Mouse (Mus musculus): ENCODE measurements around the gene Slc25a33. TPM values are rescaled to one million over a fixed set of nuclear protein-coding genes. Genes with fewer than 3 reads are reported as not detected.

Gene Slc25a33
- polyA plus RNA-seq, 1 experiment from 2014 or later, result 17.3 TPM

DNA sequence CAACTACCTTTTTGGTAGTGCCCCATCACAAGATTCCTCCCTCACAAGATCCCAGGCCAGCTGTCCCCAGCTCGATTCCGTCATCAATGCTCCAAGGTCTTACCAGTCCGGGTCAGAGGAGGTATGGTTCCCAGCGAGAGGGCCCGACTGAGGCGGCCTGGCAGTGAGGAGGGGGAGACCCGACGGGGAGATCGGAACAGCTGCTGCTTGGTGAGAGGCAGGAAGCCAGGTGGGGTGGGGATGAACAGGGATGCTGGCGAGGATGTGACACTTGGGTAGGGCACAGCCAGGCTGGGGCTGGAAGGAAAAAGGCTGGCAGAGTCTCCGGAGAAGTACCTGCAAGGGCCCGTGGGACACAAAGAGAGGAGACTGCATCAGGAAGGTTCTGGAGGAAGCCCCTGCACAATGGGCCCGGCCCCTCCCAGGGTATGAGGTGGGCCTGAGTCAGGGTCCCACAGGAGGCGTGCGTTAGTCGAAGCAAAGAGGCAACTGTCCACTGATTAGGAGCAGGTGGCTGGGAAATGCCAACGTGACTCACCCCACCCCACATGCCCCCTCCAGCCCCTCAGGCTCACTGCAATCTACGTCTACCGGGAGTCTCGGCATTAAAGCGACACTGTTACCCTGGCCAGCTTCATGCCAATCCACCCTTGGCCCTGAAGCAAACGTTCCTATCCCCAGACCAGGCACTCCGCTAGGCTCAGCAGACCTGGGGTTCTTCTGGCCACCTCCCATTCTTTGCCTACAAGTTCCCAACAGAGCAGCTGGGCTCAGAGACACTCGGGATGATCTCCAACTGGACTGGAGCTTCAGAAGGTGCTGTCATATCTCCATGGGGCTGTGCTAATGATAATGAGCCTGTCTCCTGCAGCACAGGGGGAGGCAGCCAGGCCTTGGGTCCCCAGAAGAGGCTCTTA is 51.7 kb downstream of the Slc25a33 start:
- H3K36me3 ChIP-seq, result peaks cover 100% of the 10 kb centered on the region
- no peak overlapping the region for H3K4me2 ChIP-seq
- H3K27me3 ChIP-seq (replicated peaks), result no peaks in the 10 kb centered on the region
- no peak for ATAC-seq
- H3K27ac ChIP-seq, result no peak overlapping the region
- 87% methylated on average over 24 of the region's 24 CpGs for WGBS (ENCODE audit: insufficient replicate concordance)
- no peak overlapping the region for H3K9ac ChIP-seq
- no peaks in the 10 kb centered on the region for H3K9me3 ChIP-seq (replicated peaks)
- no peak overlapping the region for H3K4me3 ChIP-seq
- peaks cover 7% of the 10 kb centered on the region for H3K4me1 ChIP-seq

- 74% methylated on average over 8 of the region's 8 CpGs for WGBS (ENCODE audit: insufficient replicate concordance)
- Histone ChIP-seq H3K36me3 (peaks cover 100% of the 10 kb centered on the region), H3K27me3 (replicated peaks) (no peaks in the 10 kb centered on the region), H3K27ac (no peak overlapping the region), H3K9ac (no peak overlapping the region), H3K4me2 (no peak overlapping the region), H3K4me1 (peaks cover 7% of the 10 kb centered on the region), H3K9me3 (replicated peaks) (no peaks in the 10 kb centered on the region), H3K4me3 (no peak overlapping the region)
- ATAC-seq, result no peak
Observed at GRCm38 (mm10) chr4:149721163-149721562, 52.9 kb downstream of the Slc25a33 start.

GRCm38 (mm10) chr4:149719686-149720085 is 54.4 kb downstream of the Slc25a33 start:
- Histone ChIP-seq H3K9ac (no peak overlapping the region), H3K27me3 (replicated peaks) (no peaks in the 10 kb centered on the region), H3K4me3 (no peak overlapping the region), H3K4me2 (no peak overlapping the region), H3K36me3 (peaks cover 100% of the 10 kb centered on the region), H3K27ac (no peak overlapping the region), H3K4me1 (no peaks in the 10 kb centered on the region), H3K9me3 (replicated peaks) (no peaks in the 10 kb centered on the region)
- 82% methylated on average over 6 of the region's 6 CpGs for WGBS (ENCODE audit: insufficient replicate concordance)
- no peak for ATAC-seq

GRCm38 (mm10) chr4:149714542-149714941 is 59.5 kb downstream of the Slc25a33 start:
- Histone ChIP-seq H3K36me3 (peaks cover 51% of the 10 kb centered on the region), H3K4me3 (no peak overlapping the region), H3K27ac (no peak overlapping the region), H3K9me3 (replicated peaks) (no peaks in the 10 kb centered on the region), H3K27me3 (replicated peaks) (no peaks in the 10 kb centered on the region), H3K4me2 (no peak overlapping the region), H3K9ac (no peak overlapping the region), H3K4me1 (0 out of 2 replicates have a peak, but pooled peaks cover 3% of the 10 kb centered on the region)
- no peak for ATAC-seq
- WGBS (ENCODE audit: insufficient replicate concordance), result 65% methylated on average over 3 of the region's 3 CpGs

DNA sequence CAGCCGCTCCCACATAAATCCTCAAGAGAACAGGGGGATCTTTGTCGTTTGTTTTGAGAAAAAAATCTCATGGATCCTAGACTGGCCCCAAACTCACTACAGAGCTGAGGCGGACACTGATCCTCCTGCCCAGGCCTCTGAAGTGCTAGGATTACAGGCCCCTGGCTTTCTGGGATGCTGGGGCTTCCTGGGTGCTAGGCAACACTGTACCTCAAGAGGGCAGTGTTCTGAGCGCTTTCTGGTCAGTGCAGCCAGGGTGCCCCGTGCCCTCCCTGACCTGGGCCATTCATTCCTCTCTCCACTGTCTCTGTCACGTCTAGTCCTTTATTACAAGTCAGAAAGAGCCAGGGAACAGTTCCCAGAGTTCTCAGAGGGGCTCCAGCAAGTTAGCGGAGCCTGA is 62.1 kb downstream of the Slc25a33 start:
- no peak for ATAC-seq
- WGBS (ENCODE audit: insufficient replicate concordance), result 25% methylated on average over 7 of the region's 7 CpGs

DNA sequence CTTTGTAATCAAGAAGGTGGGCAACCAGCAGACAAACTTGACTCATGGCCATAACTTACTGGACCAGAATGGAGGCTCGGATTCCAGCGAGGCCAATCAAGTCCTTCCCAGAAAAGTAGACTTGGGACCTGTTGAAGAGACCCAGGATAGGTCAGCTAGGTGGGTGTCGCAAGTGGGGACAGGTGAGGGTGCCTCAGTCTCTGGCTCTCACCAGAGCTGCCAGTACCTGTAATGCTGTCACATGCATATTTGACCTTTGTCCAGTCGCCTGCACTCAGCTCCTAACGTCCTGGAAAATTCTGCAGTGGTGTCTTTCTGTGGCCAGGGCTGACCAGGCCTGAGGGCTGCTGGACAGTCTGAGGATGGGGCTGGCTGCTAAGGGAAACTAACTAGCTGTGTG is 62.6 kb downstream of the Slc25a33 start:
- 0 out of 2 replicates have a peak, but pooled peaks have one; percentile 14 for ATAC-seq
- WGBS (ENCODE audit: insufficient replicate concordance), result 78% methylated on average over 5 of the region's 5 CpGs
- H3K4me1 ChIP-seq, result 0 out of 2 replicates have a peak, but pooled peaks cover 3% of the 10 kb centered on the region

More for the DNA sequence above, 62.1 kb downstream of the Slc25a33 start:
- Histone ChIP-seq H3K36me3 (peaks cover 25% of the 10 kb centered on the region), H3K9me3 (replicated peaks) (no peaks in the 10 kb centered on the region), H3K27ac (no peak overlapping the region), H3K4me3 (no peak overlapping the region), H3K27me3 (replicated peaks) (no peaks in the 10 kb centered on the region), H3K4me1 (0 out of 2 replicates have a peak, but pooled peaks cover 3% of the 10 kb centered on the region), H3K9ac (no peak overlapping the region), H3K4me2 (no peak overlapping the region)

GRCm38 (mm10) chr4:149710510-149710909 is 63.6 kb downstream of the Slc25a33 start:
- peak; percentile 74 for ATAC-seq
- Histone ChIP-seq H3K36me3 (peaks cover 10% of the 10 kb centered on the region), H3K4me2 (no peak overlapping the region), H3K4me3 (no peak overlapping the region), H3K27ac (no peak overlapping the region), H3K27me3 (replicated peaks) (no peaks in the 10 kb centered on the region), H3K4me1 (peaks cover 5% of the 10 kb centered on the region; the same call in 1 of the 2 replicates), H3K9ac (no peak overlapping the region), H3K9me3 (replicated peaks) (no peaks in the 10 kb centered on the region)
- WGBS (ENCODE audit: insufficient replicate concordance), result 15% methylated on average over 5 of the region's 5 CpGs

More for the DNA sequence above, 62.6 kb downstream of the Slc25a33 start:
- Histone ChIP-seq H3K4me2 (no peak overlapping the region), H3K9me3 (replicated peaks) (no peaks in the 10 kb centered on the region), H3K9ac (no peak overlapping the region), H3K4me3 (no peak overlapping the region), H3K36me3 (peaks cover 20% of the 10 kb centered on the region), H3K27me3 (replicated peaks) (no peaks in the 10 kb centered on the region), H3K27ac (no peak overlapping the region)

- H3K4me2 ChIP-seq, result no peak overlapping the region
- H3K4me1 ChIP-seq, result peaks cover 26% of the 10 kb centered on the region
- H3K4me3 ChIP-seq, result no peak overlapping the region
- 78% methylated on average over 8 of the region's 8 CpGs for WGBS (ENCODE audit: insufficient replicate concordance)
- no peaks in the 10 kb centered on the region for H3K9me3 ChIP-seq (replicated peaks)
- H3K27me3 ChIP-seq (replicated peaks), result 0 out of 2 replicates have a peak, but pooled peaks cover 2% of the 10 kb centered on the region
- H3K36me3 ChIP-seq, result no peaks in the 10 kb centered on the region
- H3K9ac ChIP-seq, result no peak overlapping the region
- no peak overlapping the region for H3K27ac ChIP-seq
- ATAC-seq, result no peak
Observed at GRCm38 (mm10) chr4:149705941-149706340, 68.1 kb downstream of the Slc25a33 start.

GRCm38 (mm10) chr4:149705298-149705697 is 68.8 kb downstream of the Slc25a33 start:
- Histone ChIP-seq H3K36me3 (no peaks in the 10 kb centered on the region), H3K4me2 (no peak overlapping the region), H3K9me3 (replicated peaks) (no peaks in the 10 kb centered on the region), H3K4me1 (peaks cover 26% of the 10 kb centered on the region), H3K9ac (no peak overlapping the region), H3K27me3 (replicated peaks) (0 out of 2 replicates have a peak, but pooled peaks cover 6% of the 10 kb centered on the region), H3K27ac (no peak overlapping the region), H3K4me3 (no peak overlapping the region)
- WGBS (ENCODE audit: insufficient replicate concordance), result 35% methylated on average over 7 of the region's 7 CpGs
- no peak for ATAC-seq

DNA sequence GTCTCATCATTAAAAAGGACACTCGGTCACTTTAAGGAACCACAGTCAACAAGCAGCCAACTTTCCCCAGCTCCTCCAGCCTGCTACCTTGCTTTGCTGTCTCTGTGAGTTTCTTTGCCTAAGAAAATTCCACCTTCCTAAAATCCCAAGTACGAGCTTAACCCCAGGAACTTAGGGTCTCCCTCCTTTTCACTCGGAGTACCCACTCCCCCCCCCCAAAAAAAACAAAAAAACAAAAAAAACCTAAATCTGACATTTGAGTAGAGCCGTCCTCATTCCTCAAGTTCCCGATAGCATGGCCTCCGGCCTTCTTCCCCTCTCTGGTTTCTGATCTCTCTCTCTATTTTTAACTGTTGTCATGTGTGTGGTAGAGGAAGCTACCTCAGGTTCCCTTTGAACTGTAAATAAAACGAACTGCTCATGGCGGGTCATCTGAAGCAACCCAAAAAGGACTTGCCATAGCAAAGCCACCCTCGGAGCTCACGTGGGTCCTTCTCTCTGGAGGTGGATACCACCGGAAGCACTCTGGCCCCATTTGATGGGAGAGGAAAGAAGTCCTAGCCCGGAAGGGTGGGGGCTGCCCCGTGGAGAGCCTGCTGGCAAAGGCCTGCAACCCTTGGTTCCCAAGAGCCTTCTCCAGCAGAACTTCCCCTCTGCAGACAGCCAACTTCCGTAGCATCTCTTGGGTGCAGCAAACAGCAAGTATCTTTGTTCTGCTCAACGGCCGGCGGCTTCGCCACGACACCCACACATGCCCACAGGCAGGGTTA is 71.7 kb downstream of the Slc25a33 start, which contains the start of gene Pik3cd:
Gene Pik3cd, minus strand, starts transcription at position 362 of the 770 bp plus-strand sequence.
- H3K27me3 ChIP-seq (replicated peaks), result peaks cover 12% of the 10 kb centered on the region; the same call in 1 of the 2 replicates
- no peak within 1 kb of the TSS for H3K9ac ChIP-seq
- peaks cover 38% of the 10 kb centered on the region for H3K4me1 ChIP-seq
- WGBS (ENCODE audit: insufficient replicate concordance), result 29% methylated on average over 19 of the region's 19 CpGs
- ATAC-seq, result no peak
- peak within 1 kb of the TSS; percentile 15; the same call in 1 of the 2 replicates for H3K27ac ChIP-seq
- H3K9me3 ChIP-seq (replicated peaks), result no peaks in the 10 kb centered on the region
- no peak within 1 kb of the TSS for H3K4me3 ChIP-seq
- H3K36me3 ChIP-seq, result no peaks in the 10 kb centered on the region
- H3K4me2 ChIP-seq, result peak within 1 kb of the TSS; percentile 37

GRCm38 (mm10) chr4:149701426-149702209 is 72.5 kb downstream of the Slc25a33 start:
- Histone ChIP-seq H3K27ac (0 out of 2 replicates have a peak overlapping the region, but pooled peaks have one; percentile 15), H3K9me3 (replicated peaks) (no peaks in the 10 kb centered on the region), H3K4me1 (peaks cover 46% of the 10 kb centered on the region), H3K9ac (no peak overlapping the region), H3K4me2 (peak overlapping the region; percentile 37; the same call in 1 of the 2 replicates), H3K36me3 (no peaks in the 10 kb centered on the region), H3K27me3 (replicated peaks) (peaks cover 18% of the 10 kb centered on the region; the same call in 1 of the 2 replicates), H3K4me3 (no peak overlapping the region)
- 50% methylated on average over 18 of the region's 18 CpGs for WGBS (ENCODE audit: insufficient replicate concordance)
- peak; percentile 40; the same call in 1 of the 2 replicates for ATAC-seq
